Mouse (Mus musculus) heart, embryonic 12.5 days (tissue): ENCODE data around the gene Morn1. TPM values are rescaled to one million over a fixed set of nuclear protein-coding genes. Genes with fewer than 3 reads are reported as not detected.
A peak's percentile ranks its signal among the peaks of the same experiment; 100 is the strongest.

Source experiments
- ATAC-seq: fragments of 200-750 bp; cut with Nextera tagmentation; 2 replicates; pipeline ENCODE4 v1.8.0; 2017; ENCODE audit warnings: moderate TSS enrichment, moderate library complexity; ENCODE audit not compliant: insufficient number of reproducible peaks, low FRiP score
- H3K27ac ChIP-seq: fragments of 300-500 bp; sonication (generic); 2 replicates; pipeline ENCODE4 v1.5.1; 2016; ENCODE audit warnings: mild to moderate bottlenecking, moderate library complexity; ENCODE audit not compliant: poor library complexity, severe bottlenecking
- H3K27me3 ChIP-seq: fragments of 300-500 bp; sonication (generic); replicated peaks from 2 replicates; pipeline ENCODE4 v1.6.1; 2016; ENCODE audit warnings: mild to moderate bottlenecking, moderate library complexity
- H3K36me3 ChIP-seq: fragments of 300-500 bp; sonication (generic); 2 replicates; pipeline ENCODE4 v1.6.1; 2016; ENCODE audit warnings: mild to moderate bottlenecking, moderate library complexity
- H3K4me1 ChIP-seq: fragments of 300-500 bp; sonication (generic); replicated peaks from 2 replicates; pipeline ENCODE4 v1.6.1; 2016; ENCODE audit warnings: mild to moderate bottlenecking
- H3K4me2 ChIP-seq: fragments of 300-500 bp; sonication (generic); 2 replicates; pipeline ENCODE4 v1.6.1; 2016; ENCODE audit warnings: mild to moderate bottlenecking, moderate library complexity
- H3K4me3 ChIP-seq: fragments of 300-500 bp; sonication (generic); 2 replicates; pipeline ENCODE4 v1.5.1; 2016; ENCODE audit warnings: mild to moderate bottlenecking
- H3K9ac ChIP-seq: fragments of 300-500 bp; sonication (generic); 2 replicates; pipeline ENCODE4 v1.6.1; 2016; ENCODE audit warnings: mild to moderate bottlenecking, moderate library complexity
- H3K9me3 ChIP-seq: fragments of 300-500 bp; sonication (generic); replicated peaks from 2 replicates; pipeline ENCODE4 v1.6.1; 2016; ENCODE audit warnings: mild to moderate bottlenecking, moderate library complexity
- WGBS: fragments of 180-500 bp; shearing (Covaris S2); methylation state at CpG from one replicate; pipeline ENCODE4 v1.1.7; 2016; 5-methylcytosine and 5-hydroxymethylcytosine counted together
- polyA plus RNA-seq: library from polyadenylated mRNA; unstranded; fragments of >200 nt; fragmentation: Nextera tagmentation; extraction: Ambion mirVana; gene quantifications from 2 replicates; pipeline ENCODE4 v1.2.1, GENCODE M21; 2016

Morn1 gene
- polyA plus RNA-seq, 1 experiment from 2014 or later = 3.1 TPM

DNA sequence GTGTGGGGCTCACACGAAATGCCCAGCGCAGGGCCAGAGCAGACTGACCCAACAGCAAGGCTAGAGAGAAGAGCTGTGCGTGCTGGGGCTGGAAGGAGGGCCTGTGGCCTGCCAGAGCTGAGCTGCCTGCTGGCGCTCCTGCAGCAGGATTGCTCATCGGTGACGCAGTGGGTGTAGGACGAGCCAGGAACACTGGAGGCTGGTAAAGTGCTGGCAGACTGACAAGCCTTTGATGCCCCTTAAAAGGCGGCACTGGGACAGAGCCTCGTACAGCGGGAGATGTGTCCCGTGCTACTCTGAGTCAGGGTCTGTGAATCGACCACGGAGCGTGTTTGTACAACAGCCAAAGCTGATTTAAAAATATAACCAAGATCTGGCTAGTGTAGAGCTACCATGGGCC is 43.6 kb downstream of the Morn1 start:
- Histone ChIP-seq H3K4me2 (no peak overlapping the region), H3K27ac (peak overlapping the region; percentile 96), H3K9ac (peak overlapping the region; percentile 57; the same call in 1 of the 2 replicates), H3K4me3 (no peak overlapping the region), H3K27me3 (no peaks in the 10 kb centered on the region), H3K36me3 (no peaks in the 10 kb centered on the region), H3K4me1 (peaks cover 87% of the 10 kb centered on the region), H3K9me3 (no peaks in the 10 kb centered on the region)
- peak; percentile 33 for ATAC-seq
- 45% methylated on average over 14 of the region's 14 CpGs for WGBS

DNA sequence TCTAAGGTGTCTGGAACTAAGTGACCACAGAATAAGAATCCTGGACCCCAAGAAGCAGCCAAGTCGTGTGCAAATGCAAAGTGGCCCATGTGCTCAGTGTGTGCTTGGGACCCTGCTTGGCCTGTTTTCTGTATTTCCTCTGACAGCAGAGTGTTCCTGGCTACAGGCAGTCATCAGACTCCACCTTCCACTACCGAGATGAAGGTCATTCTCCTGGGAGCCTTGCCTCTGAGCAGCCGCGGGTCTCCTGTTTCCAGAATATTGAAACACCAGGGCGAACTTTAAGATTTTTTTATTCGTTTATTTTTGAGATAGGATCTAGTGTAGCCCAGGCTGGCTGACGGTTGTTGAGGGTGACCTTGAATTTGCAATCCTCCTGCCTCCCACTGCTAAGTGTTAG is 44.2 kb downstream of the Morn1 start:
- H3K4me2 ChIP-seq = no peak overlapping the region
- H3K4me1 ChIP-seq = peaks cover 87% of the 10 kb centered on the region
- peak overlapping the region; percentile 96 for H3K27ac ChIP-seq
- ATAC-seq = no peak
- H3K4me3 ChIP-seq = no peak overlapping the region
- no peaks in the 10 kb centered on the region for H3K9me3 ChIP-seq
- no peak overlapping the region; the same call in 1 of the 2 replicates for H3K9ac ChIP-seq
- no peaks in the 10 kb centered on the region for H3K27me3 ChIP-seq
- WGBS = 51% methylated on average over 7 of the region's 7 CpGs
- no peaks in the 10 kb centered on the region for H3K36me3 ChIP-seq

DNA sequence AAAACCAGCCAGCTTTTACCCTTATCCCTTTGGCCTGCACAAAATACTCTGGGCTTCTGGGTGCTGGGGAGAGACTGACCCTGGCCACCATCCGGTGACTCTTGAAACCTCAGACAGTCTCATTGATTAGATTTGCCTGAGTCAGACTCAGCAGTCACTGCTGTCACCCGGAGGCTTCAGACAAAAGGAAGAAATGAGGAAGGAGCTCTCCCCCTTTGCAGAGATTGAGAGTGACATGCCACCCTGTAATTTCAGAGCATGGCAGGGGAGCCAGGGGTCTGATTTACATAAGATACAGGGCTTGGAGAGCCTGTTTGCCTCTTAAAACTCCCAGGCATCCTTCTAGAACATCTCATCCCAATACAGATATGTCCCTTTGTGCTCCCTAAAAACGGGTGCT is 46.8 kb downstream of the Morn1 start:
- Histone ChIP-seq H3K4me2 (no peak overlapping the region), H3K36me3 (no peaks in the 10 kb centered on the region), H3K4me3 (no peak overlapping the region), H3K9me3 (no peaks in the 10 kb centered on the region), H3K9ac (peak overlapping the region; percentile 45), H3K4me1 (peaks cover 85% of the 10 kb centered on the region), H3K27me3 (no peaks in the 10 kb centered on the region), H3K27ac (peak overlapping the region; percentile 94)
- WGBS = 22% methylated on average over 3 of the region's 3 CpGs
- no peak for ATAC-seq

DNA sequence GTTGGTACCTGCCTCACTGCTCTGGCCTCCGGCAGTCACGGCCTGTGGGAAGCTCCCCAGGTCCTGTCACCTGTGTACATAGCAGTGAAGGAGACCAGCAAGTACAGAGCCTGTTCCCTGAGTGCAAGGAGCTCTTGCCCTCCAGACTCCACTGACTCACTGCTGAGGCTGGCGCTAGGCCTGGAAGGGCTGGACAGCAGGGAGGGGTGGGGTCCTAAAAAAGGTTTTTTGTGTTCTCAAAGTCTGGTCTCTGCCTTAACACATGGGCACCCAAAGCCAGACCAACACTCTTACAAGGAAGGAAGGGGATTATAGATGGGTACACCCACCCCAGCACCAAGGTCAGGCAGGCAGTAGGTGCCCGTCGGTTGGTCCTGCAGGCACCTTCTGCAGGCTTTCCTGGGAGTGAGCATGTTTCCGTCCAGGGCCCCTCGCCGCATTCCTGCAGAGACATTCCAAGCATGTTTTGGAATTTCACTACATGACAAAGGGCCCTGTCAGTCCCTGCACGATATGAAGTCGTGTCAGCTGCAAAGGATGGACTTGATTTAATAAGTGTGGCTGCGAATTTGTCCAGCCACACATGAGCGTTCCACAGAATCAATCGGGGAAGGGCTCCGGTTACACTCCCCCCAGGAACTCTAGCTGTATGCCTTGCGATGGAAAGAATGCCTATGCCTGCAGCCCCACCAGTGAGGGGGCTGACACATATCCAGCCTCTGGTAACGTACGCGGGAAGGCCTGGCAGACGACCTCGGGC is 47.5 kb downstream of the Morn1 start:
- Histone ChIP-seq H3K4me2 (peak overlapping the region; percentile 17), H3K4me1 (peaks cover 81% of the 10 kb centered on the region), H3K9ac (peak overlapping the region; percentile 45), H3K27me3 (no peaks in the 10 kb centered on the region), H3K4me3 (no peak overlapping the region), H3K27ac (peak overlapping the region; percentile 94), H3K9me3 (no peaks in the 10 kb centered on the region), H3K36me3 (no peaks in the 10 kb centered on the region)
- 15% methylated on average over 20 of the region's 20 CpGs for WGBS
- ATAC-seq = 0 out of 2 replicates have a peak, but pooled peaks have one; percentile 23

DNA sequence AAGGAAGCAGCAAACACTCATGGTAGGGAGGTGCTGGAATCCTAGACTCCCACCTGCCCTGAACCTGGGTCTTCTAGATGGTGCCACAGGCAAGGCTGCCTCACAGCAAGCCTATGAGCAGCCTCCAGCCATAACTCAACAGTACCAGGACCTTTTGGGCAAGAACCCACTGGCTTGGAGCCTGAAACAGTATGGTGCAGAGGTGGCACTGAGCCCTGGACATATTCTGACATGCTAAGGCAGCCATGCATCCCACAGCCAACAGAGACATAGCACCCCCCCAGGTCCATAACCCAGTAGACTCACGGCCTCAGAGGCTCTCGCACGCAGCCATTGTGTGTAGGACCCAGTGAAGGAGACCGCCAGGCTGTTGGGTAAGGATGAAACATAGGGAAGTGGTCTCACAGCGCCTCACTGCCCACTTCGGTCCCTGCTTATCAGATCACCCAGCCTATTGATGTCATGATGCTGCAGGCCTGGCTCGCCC is 48.4 kb downstream of the Morn1 start:
- H3K27ac ChIP-seq = peak overlapping the region; percentile 94
- no peaks in the 10 kb centered on the region for H3K9me3 ChIP-seq
- H3K4me1 ChIP-seq = peaks cover 75% of the 10 kb centered on the region
- WGBS = 78% methylated on average over 7 of the region's 7 CpGs
- peak overlapping the region; percentile 15; the same call in 1 of the 2 replicates for H3K9ac ChIP-seq
- no peak overlapping the region for H3K4me3 ChIP-seq
- H3K27me3 ChIP-seq = no peaks in the 10 kb centered on the region
- no peaks in the 10 kb centered on the region for H3K36me3 ChIP-seq
- no peak overlapping the region for H3K4me2 ChIP-seq
- ATAC-seq = no peak

DNA sequence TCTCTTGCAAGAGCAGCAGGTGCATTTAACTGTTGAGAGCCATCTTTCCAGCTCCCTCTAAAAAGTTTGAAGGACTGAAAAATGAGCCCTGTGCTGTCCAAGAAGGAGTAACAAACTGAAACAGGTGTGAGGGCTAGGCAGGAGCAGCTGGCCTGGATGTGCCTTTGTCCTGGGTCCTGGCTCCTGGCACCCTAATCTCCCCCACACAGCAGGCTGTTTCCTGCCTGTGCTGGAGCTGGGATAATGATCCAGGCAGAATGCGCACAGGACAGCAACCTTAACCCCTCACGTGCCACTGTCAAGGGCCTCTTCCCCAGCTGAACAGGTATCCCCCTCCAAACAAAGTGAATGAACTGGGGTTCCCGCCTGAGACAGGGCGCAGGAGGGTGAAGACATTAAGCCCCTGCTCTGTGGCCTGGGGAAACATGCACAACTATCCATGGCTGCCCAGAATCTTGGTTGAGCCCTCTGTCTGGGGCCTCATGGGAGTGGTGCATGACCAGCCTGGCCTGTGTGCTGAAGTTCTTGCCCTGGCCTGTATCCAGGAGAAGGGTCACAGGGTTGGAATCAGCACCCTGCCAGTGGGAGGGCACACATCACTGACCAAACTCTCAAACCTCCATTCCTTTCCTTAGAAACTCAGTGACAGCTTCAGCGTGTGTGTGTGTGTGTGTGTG is 49.7 kb downstream of the Morn1 start:
- Histone ChIP-seq H3K4me1 (peaks cover 74% of the 10 kb centered on the region), H3K9me3 (no peaks in the 10 kb centered on the region), H3K27ac (peak overlapping the region; percentile 45; the same call in 1 of the 2 replicates), H3K36me3 (no peaks in the 10 kb centered on the region), H3K9ac (no peak overlapping the region), H3K4me2 (no peak overlapping the region), H3K27me3 (no peaks in the 10 kb centered on the region), H3K4me3 (no peak overlapping the region)
- WGBS = 63% methylated on average over 5 of the region's 5 CpGs
- ATAC-seq = no peak

DNA sequence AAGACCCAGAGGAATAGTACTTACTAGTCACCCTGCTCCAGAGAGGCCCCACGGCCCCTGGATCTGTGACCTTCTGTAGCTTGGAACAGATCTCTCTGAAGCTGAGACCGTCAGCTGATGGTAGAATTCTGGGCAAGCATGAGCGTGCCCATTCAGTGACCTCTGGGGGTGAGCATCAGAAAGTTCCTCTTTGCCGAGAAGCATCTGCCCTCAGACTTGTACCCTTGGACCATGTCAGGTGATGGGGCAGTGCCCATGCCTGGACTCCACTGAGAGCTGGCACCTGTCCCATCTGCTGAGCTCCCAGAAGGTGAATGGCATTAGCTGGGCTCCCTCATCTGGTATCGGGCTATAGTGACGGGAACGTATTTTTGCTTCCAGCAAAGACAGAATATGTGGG is 51.5 kb downstream of the Morn1 start:
- no peak for ATAC-seq
- no peaks in the 10 kb centered on the region for H3K27me3 ChIP-seq
- no peaks in the 10 kb centered on the region for H3K36me3 ChIP-seq
- no peak overlapping the region for H3K27ac ChIP-seq
- WGBS = 87% methylated on average over 7 of the region's 7 CpGs
- H3K9ac ChIP-seq = no peak overlapping the region
- no peak overlapping the region for H3K4me2 ChIP-seq
- no peak overlapping the region for H3K4me3 ChIP-seq
- peaks cover 59% of the 10 kb centered on the region for H3K4me1 ChIP-seq
- no peaks in the 10 kb centered on the region for H3K9me3 ChIP-seq

DNA sequence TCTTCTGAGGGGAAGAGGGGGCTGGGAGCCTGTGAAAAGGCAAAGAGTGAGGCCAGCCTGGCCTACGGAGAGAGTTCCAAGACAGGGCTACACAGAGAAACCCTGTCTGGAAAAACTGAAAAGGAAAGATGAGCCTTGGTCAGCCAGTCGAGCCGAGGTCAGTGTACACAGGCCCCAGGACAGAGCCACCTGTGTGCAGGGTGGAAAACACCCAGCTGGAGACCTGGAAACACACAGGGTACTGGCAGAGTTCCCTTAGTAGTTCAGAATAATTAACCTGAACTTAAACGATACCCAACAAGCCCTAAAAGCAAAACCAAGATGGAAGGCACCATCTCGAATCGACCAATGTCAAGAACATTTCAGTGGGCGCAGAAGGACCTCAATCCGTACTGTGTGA is 52.1 kb downstream of the Morn1 start:
- H3K4me2 ChIP-seq = no peak overlapping the region
- no peaks in the 10 kb centered on the region for H3K27me3 ChIP-seq
- no peaks in the 10 kb centered on the region for H3K36me3 ChIP-seq
- 85% methylated on average over 8 of the region's 8 CpGs for WGBS
- no peak for ATAC-seq
- no peak overlapping the region for H3K27ac ChIP-seq
- H3K9me3 ChIP-seq = no peaks in the 10 kb centered on the region
- H3K4me1 ChIP-seq = peaks cover 59% of the 10 kb centered on the region
- H3K4me3 ChIP-seq = no peak overlapping the region
- H3K9ac ChIP-seq = no peak overlapping the region

DNA sequence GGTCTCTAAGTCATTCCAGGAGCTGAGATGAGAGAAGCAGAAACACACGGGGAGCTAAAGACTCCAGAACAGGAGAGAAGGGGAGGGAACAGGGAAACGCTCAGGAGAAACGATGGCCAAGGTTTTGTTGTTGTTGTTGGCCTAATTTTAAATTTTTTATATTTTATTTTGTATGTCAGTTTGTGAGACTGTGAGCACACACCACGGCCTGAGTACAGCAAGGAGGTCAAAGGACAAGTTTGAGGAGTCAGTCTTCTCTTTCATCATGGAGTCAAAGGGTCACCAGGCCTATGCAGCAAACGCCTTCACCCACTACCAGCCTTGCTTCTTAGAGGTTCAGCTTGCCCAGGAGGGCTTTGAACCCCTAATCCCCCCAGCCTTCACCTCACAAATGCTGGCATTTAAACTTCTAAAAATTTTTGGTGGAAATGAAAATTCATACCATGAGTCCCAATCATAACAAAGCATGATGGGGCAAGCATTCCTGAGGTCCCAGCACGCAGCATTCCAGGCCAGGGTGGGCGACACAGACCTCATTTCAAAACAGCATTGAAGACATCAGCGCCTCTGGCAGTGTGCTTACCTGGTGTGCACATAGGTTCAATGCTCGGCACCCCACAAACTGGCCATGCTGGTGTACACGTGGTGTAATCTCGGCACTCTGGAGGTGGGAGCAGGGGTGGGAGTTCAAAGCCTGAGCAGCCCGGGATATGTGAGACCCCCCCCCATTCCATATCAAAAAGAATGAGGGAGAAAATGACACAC is 53.1 kb downstream of the Morn1 start:
- Histone ChIP-seq H3K9ac (no peak overlapping the region), H3K4me3 (no peak overlapping the region), H3K27me3 (no peaks in the 10 kb centered on the region), H3K36me3 (no peaks in the 10 kb centered on the region), H3K4me2 (no peak overlapping the region), H3K9me3 (no peaks in the 10 kb centered on the region), H3K27ac (no peak overlapping the region), H3K4me1 (peaks cover 59% of the 10 kb centered on the region)
- WGBS = 80% methylated on average over 12 of the region's 12 CpGs
- ATAC-seq = no peak

DNA sequence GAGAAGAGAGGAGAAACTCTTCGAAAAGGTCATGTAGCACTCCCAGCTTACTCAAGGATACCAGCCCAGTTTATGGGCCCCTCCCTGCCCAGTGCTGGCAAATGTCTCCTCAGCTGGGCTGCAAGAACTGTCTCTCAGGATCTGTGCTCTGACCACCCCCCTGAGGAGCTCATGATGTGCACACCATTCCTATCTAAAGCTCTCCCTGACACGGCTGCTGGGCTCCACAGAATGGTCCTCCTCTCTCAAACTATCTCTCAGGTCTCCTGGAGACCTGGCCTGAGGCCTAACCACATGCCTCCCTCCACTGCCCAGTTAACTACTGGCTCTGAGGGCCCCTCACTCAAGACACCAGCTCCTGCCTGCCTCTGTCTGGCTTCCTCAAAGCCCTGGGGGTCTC is 53.8 kb downstream of the Morn1 start:
- Histone ChIP-seq H3K27me3 (no peaks in the 10 kb centered on the region), H3K27ac (no peak overlapping the region), H3K36me3 (no peaks in the 10 kb centered on the region), H3K9ac (0 out of 2 replicates have a peak overlapping the region, but pooled peaks have one; percentile 13), H3K4me1 (peaks cover 59% of the 10 kb centered on the region), H3K4me3 (no peak overlapping the region), H3K4me2 (no peak overlapping the region), H3K9me3 (no peaks in the 10 kb centered on the region)
- WGBS = 55% methylated on average over 2 of the region's 2 CpGs
- ATAC-seq = no peak

DNA sequence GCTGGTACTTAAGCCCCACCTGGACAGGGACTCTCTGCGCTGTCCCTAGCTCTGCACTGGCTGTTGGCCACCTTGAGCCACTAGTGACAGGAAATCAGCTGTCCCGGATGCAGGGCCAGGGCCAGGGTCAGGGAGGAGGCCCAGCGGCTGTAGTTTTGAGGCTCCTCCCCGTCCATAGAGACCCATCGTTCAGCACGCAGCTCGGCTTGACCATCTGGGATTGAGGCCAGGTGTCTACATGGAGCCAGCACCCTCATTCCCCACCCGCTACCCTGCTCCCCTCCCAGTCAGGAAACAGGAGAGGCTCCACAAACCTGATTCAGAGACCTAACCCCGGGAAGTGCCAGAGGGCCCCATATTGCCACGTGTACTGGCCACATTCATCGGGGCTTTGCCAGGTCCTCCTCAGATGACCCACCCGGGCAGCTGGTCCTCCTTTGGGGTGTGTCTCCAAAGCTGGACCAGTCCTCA is 54.5 kb downstream of the Morn1 start:
- Histone ChIP-seq H3K27me3 (no peaks in the 10 kb centered on the region), H3K27ac (no peak overlapping the region), H3K4me3 (no peak overlapping the region), H3K4me2 (no peak overlapping the region), H3K4me1 (peaks cover 52% of the 10 kb centered on the region), H3K9ac (no peak overlapping the region), H3K9me3 (no peaks in the 10 kb centered on the region), H3K36me3 (no peaks in the 10 kb centered on the region)
- 48% methylated on average over 12 of the region's 12 CpGs for WGBS
- ATAC-seq = no peak
